Mouse (Mus musculus) heart, embryonic 11.5 days (tissue): Measurements from ENCODE around the gene Cracr2b. TPM values are rescaled to one million over a fixed set of nuclear protein-coding genes. Genes with fewer than 3 reads are reported as not detected.
A peak's percentile ranks its signal among the peaks of the same experiment; 100 is the strongest.

Experiments used
- ATAC-seq: fragments of 200-750 bp; cut with Nextera tagmentation; replicated peaks from 2 replicates; pipeline ENCODE4 v1.8.0; 2017; ENCODE audit warnings: moderate library complexity; ENCODE audit not compliant: insufficient number of reproducible peaks, low FRiP score, low TSS enrichment
- H3K27ac ChIP-seq: fragments of 300-500 bp; sonication (generic); 2 replicates; pipeline ENCODE4 v1.5.1; 2014; ENCODE audit warnings: mild to moderate bottlenecking, low read depth, low read length
- H3K27me3 ChIP-seq: fragments of 300-500 bp; sonication (generic); 2 replicates; pipeline ENCODE4 v1.6.1; 2014; ENCODE audit warnings: mild to moderate bottlenecking, low read length, mixed read lengths; ENCODE audit not compliant: control insufficient read depth, insufficient read depth
- H3K36me3 ChIP-seq: fragments of 300-500 bp; sonication (generic); 2 replicates; pipeline ENCODE4 v1.6.1; 2014; ENCODE audit warnings: mild to moderate bottlenecking, low read length, moderate library complexity, mixed read lengths; ENCODE audit not compliant: control insufficient read depth, insufficient read depth
- H3K4me1 ChIP-seq: fragments of 300-500 bp; sonication (generic); 2 replicates; pipeline ENCODE4 v1.6.1; 2014; ENCODE audit warnings: low read length; ENCODE audit not compliant: control insufficient read depth, insufficient read depth
- H3K4me2 ChIP-seq: fragments of 300-500 bp; sonication (generic); 2 replicates; pipeline ENCODE4 v1.6.1; 2014; ENCODE audit warnings: mild to moderate bottlenecking, moderate library complexity
- H3K4me3 ChIP-seq: fragments of 300-500 bp; sonication (generic); 2 replicates; pipeline ENCODE4 v1.5.1; 2014; ENCODE audit warnings: low read depth, low read length
- H3K9ac ChIP-seq: fragments of 300-500 bp; sonication (generic); 2 replicates; pipeline ENCODE4 v1.6.1; 2014; ENCODE audit warnings: mild to moderate bottlenecking, low read depth, low read length, moderate library complexity
- H3K9me3 ChIP-seq: fragments of 300-500 bp; sonication (generic); replicated peaks from 2 replicates; pipeline ENCODE4 v1.6.1; 2016; ENCODE audit warnings: low read length; ENCODE audit not compliant: control insufficient read depth
- WGBS: fragments of 180-500 bp; shearing (Covaris S2); extraction: QIAGEN DNeasy Blood & Tissue Kit; methylation state at CpG from one replicate; pipeline ENCODE4 v1.1.7; 2014; ENCODE audit not compliant: insufficient replicate concordance; 5-methylcytosine and 5-hydroxymethylcytosine counted together
- polyA plus RNA-seq: library from polyadenylated mRNA; unstranded; fragments of >200 nt; fragmentation: Nextera tagmentation; extraction: Ambion mirVana; gene quantifications from 2 replicates; pipeline ENCODE4 v1.2.1, GENCODE M21; 2014

The Cracr2b gene
- polyA plus RNA-seq, 1 experiment from 2014 or later, result 14.3 TPM

DNA sequence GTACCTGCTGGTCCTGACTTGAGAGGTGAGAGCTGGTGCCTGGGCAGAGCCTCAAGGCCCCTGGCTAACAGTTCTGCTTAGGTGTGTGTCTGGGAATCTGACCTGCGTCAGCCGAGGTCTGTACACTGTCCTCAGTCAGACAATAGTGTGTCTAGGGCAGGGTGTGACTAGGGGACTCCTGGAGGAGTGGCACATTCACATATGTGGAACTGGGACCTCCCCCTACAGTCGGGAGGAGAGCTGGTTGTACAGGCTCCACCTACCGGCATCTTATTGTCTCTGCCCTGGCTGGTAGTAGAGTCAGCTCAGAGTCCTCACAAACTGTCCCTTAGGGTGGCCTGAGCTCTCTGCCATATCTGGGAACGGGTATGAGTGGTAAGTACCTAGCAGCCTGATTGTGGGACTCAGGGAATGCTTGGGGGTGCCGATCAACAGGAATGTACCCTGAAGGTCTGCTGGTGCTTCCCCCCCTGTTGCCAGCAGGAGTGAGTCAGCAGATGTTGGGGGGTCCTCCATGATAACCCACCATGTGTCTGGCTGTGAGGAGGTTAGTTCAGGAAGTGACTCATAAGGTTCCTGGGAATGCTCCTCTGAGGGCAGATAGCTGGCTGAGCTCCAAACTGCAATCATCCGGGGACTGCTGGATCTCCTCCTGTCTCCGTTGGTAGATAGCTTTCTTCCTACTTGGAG is 7.8 kb downstream of the Cracr2b start:
- peak overlapping the region; percentile 96 for H3K27ac ChIP-seq
- H3K27me3 ChIP-seq, result peaks cover 20% of the 10 kb centered on the region
- peak overlapping the region; percentile 73 for H3K4me3 ChIP-seq
- peaks cover 22% of the 10 kb centered on the region for H3K36me3 ChIP-seq
- peak overlapping the region; percentile 80 for H3K4me2 ChIP-seq
- H3K4me1 ChIP-seq, result peaks cover 43% of the 10 kb centered on the region
- no peaks in the 10 kb centered on the region for H3K9me3 ChIP-seq
- H3K9ac ChIP-seq, result peak overlapping the region; percentile 87
- peak; percentile 65 for ATAC-seq
- WGBS, result 2% methylated on average over 8 of the region's 8 CpGs

DNA sequence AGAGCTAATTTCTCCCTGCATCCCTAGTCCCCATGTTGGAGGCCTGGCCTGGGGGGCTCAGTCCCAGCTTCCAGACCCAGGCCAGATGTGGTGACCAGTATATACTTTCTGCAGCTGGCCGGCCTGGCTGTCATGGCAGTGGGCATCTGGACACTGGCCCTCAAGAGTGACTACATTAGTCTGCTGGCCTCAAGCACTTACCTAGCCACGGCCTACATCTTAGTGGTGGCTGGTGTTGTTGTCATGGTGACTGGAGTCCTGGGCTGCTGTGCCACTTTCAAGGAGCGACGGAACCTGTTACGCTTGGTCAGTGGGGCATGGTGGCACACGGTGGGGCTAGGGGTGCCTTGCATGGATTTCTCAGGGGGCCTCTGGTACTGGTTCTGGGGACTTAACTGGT is 8.5 kb downstream of the Cracr2b start:
- Histone ChIP-seq H3K4me2 (peak overlapping the region; percentile 80), H3K4me1 (peaks cover 50% of the 10 kb centered on the region), H3K36me3 (peaks cover 22% of the 10 kb centered on the region), H3K9me3 (no peaks in the 10 kb centered on the region), H3K4me3 (peak overlapping the region; percentile 73), H3K27me3 (peaks cover 13% of the 10 kb centered on the region), H3K9ac (peak overlapping the region; percentile 87), H3K27ac (peak overlapping the region; percentile 96)
- 85% methylated on average over 6 of the region's 6 CpGs for WGBS
- ATAC-seq, result no peak

DNA sequence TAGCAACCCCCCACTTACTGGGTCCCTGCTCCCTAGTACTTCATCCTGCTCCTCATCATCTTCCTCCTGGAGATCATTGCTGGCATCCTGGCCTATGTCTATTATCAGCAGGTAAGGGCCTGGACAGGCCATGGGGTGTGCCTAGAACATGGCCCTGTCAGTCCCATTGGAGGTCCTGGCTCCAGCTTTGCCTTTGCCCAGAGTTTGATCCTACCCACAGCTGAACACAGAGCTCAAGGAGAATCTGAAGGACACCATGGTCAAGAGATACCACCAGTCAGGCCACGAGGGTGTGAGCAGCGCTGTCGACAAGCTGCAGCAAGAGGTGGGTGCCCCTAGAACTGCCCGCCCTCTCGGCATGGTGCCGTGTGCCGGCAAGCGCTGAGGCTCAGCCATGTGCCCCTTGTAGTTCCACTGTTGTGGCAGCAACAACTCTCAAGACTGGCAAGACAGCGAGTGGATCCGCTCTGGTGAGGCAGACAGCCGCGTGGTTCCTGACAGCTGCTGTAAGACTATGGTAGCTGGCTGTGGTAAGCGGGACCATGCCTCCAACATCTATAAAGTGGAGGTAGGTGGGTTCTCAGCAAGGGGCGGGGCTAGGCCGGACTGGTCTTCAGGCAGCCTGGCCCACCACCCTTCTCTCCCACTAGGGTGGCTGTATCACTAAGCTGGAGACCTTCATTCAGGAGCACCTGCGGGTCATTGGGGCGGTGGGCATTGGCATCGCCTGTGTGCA is 9.2 kb downstream of the Cracr2b start:
- Histone ChIP-seq H3K36me3 (peaks cover 22% of the 10 kb centered on the region), H3K4me3 (no peak overlapping the region), H3K9ac (peak overlapping the region; percentile 87), H3K27ac (peak overlapping the region; percentile 96; the same call in 1 of the 2 replicates), H3K9me3 (no peaks in the 10 kb centered on the region), H3K27me3 (peaks cover 7% of the 10 kb centered on the region), H3K4me1 (peaks cover 44% of the 10 kb centered on the region), H3K4me2 (peak overlapping the region; percentile 80)
- 88% methylated on average over 18 of the region's 18 CpGs for WGBS
- ATAC-seq, result no peak

DNA sequence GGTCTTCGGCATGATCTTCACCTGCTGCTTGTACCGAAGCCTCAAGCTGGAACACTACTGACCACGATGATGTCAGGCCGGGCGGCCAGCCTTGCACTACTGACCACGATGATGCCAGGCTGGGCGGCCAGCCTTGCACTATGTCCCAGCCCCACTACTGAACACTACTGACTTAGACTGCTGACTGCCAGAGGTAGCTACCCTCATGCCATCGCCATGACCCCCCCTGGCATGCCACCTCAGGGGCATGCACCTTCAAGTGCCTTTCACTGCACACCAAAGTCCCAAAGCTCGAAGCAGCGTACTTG is 9.7 kb downstream of the Cracr2b start:
- H3K27ac ChIP-seq, result no peak overlapping the region
- H3K9ac ChIP-seq, result no peak overlapping the region
- H3K36me3 ChIP-seq, result peaks cover 22% of the 10 kb centered on the region
- H3K27me3 ChIP-seq, result peaks cover 2% of the 10 kb centered on the region; the same call in 1 of the 2 replicates
- no peaks in the 10 kb centered on the region for H3K9me3 ChIP-seq
- no peak overlapping the region for H3K4me3 ChIP-seq
- H3K4me1 ChIP-seq, result peaks cover 41% of the 10 kb centered on the region
- WGBS, result 91% methylated on average over 10 of the region's 10 CpGs
- no peak overlapping the region for H3K4me2 ChIP-seq
- ATAC-seq, result no peak

DNA sequence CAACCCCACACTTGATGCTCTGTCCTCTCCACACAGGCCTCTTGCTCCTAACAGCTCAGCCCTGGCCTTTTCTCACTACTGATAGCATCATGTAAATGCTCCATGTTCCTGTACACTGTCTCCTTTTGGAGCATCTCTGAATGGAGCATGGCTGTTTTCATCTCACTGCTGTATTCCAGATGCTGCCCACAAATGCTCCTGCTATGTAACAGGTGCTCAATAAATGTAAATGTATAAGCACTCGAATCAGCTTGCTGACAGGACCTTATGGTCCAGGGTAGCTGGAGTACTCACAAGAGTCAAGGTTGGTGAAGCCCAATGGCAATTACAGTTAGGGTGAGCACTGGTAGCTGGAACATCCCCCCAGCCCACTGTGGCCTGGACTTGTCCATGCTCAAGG is 10.3 kb downstream of the Cracr2b start:
- Histone ChIP-seq H3K4me3 (no peak overlapping the region), H3K9ac (no peak overlapping the region), H3K27me3 (no peaks in the 10 kb centered on the region), H3K27ac (no peak overlapping the region), H3K9me3 (no peaks in the 10 kb centered on the region), H3K4me1 (peaks cover 44% of the 10 kb centered on the region), H3K4me2 (no peak overlapping the region), H3K36me3 (peaks cover 22% of the 10 kb centered on the region)
- ATAC-seq, result no peak
- 95% methylated on average over 1 of the region's 1 CpGs for WGBS

DNA sequence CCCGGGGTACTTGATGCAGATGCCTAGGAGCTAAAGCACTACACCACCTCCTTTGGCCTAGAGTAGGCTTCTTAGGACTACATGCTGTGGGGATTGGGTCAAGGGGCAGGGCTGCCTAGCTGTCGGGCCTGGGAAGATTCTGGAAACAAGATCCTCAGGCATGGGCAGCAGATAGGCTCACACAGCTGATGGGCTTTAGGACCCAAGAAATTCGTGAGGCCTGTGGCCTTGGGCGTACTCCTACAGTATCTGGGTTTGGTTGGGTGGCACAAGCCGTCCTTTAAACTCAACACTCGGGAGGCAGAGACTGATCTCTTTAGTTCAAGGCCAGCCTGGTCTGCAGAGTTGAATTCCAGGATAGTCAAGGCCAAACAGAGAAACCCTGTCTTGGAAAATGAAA is 11.3 kb downstream of the Cracr2b start:
- H3K9ac ChIP-seq, result no peak overlapping the region
- WGBS, result 81% methylated on average over 6 of the region's 6 CpGs
- no peak overlapping the region for H3K4me3 ChIP-seq
- peaks cover 43% of the 10 kb centered on the region for H3K4me1 ChIP-seq
- no peaks in the 10 kb centered on the region for H3K9me3 ChIP-seq
- peaks cover 22% of the 10 kb centered on the region for H3K36me3 ChIP-seq
- ATAC-seq, result no peak
- no peaks in the 10 kb centered on the region for H3K27me3 ChIP-seq
- no peak overlapping the region for H3K27ac ChIP-seq
- no peak overlapping the region for H3K4me2 ChIP-seq

DNA sequence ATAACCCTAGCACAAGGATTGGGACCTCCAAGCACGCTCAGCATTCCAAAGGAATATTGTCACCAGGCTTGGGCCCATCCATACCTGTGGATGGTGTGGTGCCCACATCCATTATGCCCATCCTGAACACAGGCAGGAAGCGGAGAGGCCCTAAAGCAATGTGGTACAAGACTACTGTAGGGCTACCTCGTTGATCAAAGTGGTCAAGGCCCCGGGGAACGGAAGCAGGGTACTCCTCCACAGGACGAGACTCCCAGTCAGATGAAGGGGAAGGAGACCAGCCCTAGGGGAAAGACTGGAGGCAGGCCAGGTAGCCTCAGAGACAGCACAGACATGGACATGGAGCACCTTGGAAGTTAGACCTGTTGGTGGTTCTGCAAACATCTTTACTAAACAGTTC is 11.9 kb downstream of the Cracr2b start:
- Histone ChIP-seq H3K27me3 (no peaks in the 10 kb centered on the region), H3K9me3 (no peaks in the 10 kb centered on the region), H3K4me3 (no peak overlapping the region), H3K4me2 (no peak overlapping the region), H3K27ac (no peak overlapping the region), H3K9ac (no peak overlapping the region), H3K36me3 (peaks cover 22% of the 10 kb centered on the region), H3K4me1 (peaks cover 49% of the 10 kb centered on the region)
- 83% methylated on average over 6 of the region's 6 CpGs for WGBS
- no peak for ATAC-seq

DNA sequence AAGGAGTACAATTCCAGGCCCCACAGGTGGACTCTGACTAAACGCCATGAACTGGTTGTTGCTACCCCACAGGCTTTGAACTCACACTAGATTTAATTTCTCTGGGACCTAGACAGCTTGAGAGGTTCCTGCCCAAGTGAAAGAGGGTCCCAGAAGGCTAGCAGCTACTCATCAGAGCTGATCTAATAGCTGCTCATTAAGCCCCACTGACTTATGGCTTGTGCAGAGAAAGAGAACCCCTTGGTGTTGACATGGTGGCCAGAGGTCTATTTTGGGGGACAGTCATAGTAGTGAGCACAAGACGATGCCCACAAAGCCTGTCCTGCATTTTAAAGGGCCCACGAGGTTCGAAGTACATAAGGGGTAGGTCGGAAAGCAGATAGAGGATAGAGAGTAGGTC is 13.3 kb downstream of the Cracr2b start:
- no peaks in the 10 kb centered on the region for H3K9me3 ChIP-seq
- H3K9ac ChIP-seq, result peak overlapping the region; percentile 97
- H3K27ac ChIP-seq, result no peak overlapping the region
- peak overlapping the region; percentile 97 for H3K4me2 ChIP-seq
- peak overlapping the region; percentile 85 for H3K4me3 ChIP-seq
- peaks cover 44% of the 10 kb centered on the region for H3K4me1 ChIP-seq
- ATAC-seq, result no peak
- H3K27me3 ChIP-seq, result no peaks in the 10 kb centered on the region
- peaks cover 22% of the 10 kb centered on the region for H3K36me3 ChIP-seq
- WGBS, result 9% methylated on average over 5 of the region's 5 CpGs
